Mouse (Mus musculus) heart, postnatal 0 days (tissue): ENCODE results near the gene Pagr1a.

Experiments used
- CTCF ChIP-seq: IDR thresholded peaks from 2 replicates; pipeline ENCODE4 v1.5.1; 2016; ENCODE audit warnings: antibody characterized with exemption, control low read depth, low read depth
- EP300 ChIP-seq: IDR thresholded peaks from 2 replicates; pipeline ENCODE4 v1.6.1; 2016; ENCODE audit warnings: antibody characterized with exemption, low read depth

DNA sequence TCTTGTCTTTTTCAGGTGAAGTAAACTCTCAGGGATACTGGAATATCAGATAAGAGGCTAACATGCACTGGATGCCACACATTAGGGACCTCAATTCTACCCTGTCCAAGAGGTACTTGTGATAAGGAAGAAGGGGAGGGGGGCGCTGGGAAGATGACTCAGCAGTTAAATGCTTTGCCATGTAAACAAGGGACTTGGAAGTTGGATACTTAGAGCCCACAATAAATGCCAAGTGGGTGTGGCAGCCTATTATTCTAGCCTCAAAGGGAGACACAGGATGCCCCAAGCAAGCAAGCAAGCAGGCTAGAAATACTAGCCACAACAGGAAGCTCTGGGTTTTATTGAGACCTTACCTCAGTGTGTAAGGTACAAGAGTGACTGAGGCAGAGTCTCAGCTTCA, 14.1 kb upstream of the Pagr1a start:
- TF ChIP-seq CTCF = no peak
- TF ChIP-seq EP300 = no peak
